Mouse (Mus musculus) neural tube, embryonic 10.5 days (tissue): ENCODE measurements around the gene Speg.

ENCODE experiments used
- DNase-seq: peaks from one replicate; pipeline ENCODE4 v3.0.0-alpha.2; 2017; ENCODE audit warnings: low spot score; ENCODE audit errors: extremely low spot score

The Speg gene

DNA sequence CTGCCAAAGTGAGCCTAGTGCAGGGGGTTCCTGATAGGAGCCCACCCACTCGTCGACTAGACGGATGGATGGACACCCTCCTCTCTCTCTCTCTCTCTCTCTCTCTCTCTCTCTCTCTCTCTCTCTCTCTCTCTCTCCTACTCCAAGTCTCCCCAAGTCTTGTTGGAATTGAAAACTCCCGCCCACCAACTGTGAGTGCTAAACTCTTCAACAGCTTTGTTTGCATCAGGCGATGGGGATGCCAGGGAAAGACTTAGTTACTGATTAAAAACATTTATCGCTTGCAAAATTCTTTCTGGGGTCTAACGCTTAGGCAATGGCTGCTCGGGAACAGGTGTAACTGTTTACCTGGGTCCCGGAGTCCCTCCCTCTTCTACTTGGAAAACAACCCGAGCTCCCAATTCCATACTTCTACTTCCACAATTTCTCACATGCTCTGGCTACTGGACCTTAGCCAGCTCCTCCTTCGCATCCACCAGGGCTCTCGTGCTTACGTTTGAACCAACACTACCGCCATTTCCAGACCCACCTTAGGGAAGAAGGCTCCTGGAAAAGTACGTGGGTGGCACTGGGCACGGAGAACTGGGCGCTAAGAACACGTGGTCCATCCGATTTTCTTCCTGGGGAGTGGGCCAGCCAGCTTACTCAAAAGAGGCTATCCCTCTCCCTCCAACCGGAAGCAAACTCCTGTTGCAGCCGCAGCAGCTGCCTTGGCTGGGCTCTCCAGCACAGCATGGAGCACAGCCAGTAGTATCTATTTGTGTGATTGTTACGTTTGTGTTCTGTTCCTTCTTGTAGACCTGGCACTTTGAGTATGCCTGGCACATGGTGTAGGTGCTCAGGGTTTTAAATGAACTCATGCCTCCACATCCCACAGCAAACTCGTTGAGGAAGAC, 83.9 kb downstream of the Speg start:
- no peak for DNase-seq

DNA sequence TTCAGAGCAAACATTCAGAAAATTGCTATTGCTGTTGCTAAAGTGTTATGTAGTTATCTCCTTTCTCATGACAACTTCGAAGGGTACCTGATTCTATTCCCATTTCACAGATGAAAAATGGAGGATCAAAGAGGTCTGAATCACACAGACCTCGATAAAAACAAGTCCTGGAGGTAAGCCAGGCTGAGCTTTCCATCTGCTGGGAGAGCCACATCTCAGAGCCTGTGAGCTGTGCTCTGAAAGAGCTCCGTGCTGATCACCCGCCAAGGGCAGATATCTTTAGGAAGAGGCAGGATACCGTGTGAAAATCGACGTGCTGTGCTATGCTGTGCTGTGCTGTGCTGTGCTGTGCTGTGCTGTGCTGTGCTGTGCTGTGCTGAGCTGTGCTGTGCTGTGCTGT, 85.2 kb downstream of the Speg start:
- no peak for DNase-seq

DNA sequence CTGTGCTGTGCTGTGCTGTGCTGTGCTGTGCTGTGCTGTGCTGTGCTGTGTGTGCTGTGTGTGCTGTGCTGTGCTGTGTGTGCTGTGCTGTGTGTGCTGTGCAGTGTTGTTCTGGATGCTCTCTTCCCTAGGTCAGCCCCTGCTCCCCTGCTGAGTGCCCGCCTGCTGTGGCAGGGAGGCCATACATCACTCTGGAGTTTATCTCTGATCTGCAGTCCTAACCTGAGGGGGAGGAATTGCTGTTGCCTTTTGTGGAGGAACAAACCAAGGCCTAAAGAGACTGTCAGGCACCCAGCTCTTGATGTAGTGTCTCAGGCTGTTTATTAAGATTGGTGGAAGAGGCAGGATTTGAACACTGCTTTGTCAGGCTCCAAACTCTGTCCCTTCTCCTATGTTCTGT, 87.5 kb downstream of the Speg start:
- no peak for DNase-seq

DNA sequence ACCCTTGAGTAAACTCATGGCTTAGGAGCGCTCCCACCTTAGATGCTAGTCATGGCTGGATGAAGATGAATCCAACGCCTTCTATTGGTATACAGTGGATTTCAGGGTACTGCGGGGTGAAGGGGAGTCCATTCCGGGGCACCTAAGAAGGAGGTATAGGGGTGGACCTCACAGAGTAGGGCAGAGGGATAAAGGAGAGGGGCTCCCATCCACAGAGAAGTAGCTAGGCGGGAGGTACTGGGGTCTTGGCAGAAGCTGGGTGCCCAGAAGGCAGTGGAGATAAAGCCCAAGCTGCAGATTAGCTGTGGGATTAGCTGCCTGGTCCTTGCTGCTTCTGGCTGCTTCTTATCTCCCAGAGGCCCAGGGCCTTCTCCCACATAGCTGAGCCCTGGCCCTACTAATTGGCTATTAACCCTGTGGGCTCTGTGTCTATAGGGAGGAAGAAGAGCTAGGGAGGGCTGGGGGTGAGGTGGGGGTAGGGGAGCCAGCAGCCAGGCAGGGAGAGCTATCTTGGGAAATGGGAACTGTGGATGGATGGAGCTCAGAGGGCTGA, 88.6 kb downstream of the Speg start:
- no peak for DNase-seq

DNA sequence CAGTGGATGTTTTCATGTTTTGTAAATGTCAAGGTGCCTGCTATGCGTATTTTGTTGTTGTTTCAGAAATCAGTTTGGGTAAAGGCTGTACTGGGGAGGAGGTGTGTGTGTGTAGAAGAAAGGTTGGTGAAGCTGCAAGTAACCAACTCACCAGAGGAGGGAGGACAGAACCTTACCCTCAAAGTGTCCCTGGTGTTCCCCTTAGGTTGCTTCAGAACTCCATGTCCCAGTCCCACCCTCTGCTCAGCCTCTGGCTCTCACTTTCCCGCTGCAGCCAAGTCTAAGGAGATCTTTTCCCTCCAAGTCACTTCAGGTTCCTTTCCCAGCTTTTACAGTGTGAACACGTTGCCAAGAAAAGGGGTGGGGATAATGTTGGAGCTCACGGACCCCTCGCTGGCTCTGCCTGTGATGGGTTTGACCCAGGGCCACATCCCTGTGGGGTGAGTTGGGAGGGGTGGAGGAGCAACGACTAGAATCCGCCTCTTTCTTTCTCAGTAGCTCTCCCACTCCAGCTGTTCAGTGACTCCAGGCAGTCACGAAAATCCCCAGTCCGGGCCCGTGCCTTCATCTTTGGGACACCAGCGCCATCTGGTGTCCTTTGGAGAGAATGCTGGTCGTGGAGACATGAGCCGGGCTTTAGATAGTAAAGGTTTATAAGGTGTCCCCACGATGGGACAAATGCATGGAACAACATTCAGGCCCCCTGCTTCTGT, 92.3 kb downstream of the Speg start:
- peak; percentile 90 for DNase-seq

DNA sequence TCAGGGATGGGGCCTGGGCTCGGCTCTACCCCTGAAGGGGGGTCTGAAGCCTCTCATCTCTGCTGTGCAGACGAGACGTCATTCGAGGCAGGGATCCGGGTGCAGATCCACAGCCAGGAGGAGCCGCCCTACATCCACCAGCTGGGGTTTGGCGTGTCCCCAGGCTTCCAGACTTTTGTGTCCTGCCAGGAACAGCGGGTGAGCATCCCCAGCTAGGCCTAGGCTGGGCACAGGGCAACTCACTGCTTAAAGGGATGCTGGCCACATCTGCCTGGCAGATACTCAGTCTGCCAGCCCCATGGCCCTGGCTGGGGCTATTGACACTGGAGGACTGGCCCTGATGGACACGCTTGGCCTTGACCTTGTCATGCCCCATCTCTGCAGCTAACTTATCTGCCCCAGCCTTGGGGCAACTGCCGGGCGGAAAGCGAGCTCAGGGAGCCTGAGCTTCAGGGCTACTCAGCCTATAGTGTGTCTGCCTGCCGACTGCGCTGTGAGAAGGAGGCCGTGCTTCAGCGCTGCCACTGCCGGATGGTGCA, 94.3 kb downstream of the Speg start:
- DNase-seq, result no peak

DNA sequence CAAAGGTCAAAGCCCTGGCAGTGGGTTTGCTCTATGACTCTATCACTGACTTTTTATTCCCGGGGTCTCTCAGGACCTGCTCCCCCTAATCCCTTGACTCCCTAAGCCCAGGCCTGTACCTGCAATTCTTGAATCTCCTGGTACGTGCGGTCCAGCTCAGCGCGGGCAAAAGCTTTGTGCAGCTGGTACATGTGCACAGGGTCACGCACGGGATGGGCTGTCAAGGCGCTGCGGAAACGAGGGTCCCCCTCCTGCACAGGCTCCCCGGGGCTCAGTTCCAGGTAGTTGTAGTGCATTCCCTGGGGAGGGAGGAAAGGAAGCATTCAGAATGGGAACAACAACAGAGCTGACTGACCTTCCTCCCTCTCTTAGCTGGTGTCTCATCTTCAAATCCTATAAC, 101.3 kb downstream of the Speg start:
- DNase-seq, result no peak

DNA sequence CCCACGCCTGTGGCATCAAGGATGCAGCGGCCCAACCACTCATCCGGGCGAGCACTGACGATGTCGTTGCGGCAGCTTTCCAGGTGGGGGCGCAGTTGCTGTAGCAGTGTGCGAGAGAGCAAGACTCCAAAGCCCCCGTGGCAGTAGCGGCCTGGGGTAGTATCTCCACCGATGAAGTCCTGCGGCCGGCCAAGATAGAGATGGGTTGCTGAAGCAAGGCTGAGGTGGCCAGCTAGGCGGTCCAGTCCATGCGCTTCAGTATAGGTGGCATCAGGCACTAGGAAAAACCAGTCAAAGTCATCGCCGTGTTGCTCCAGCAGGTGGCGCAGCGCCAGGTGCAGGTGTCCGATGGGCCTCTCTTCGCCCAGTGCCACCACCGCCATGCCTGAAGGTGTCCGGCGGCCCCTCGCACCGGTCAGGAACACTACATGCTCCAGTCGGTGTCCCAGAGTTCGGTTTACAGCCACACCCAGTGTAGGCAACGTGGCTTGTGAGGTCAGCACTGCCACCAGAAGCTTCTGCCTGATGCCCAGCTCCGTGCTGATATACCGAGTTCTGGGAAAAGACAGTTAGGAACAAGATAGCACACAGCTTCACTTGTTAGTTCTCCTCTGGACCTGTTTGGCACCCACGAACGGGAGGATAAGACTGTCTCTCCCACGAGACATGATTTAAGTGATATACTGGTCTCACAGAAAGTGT, 102.3 kb downstream of the Speg start:
- peak; percentile 89 for DNase-seq

DNA sequence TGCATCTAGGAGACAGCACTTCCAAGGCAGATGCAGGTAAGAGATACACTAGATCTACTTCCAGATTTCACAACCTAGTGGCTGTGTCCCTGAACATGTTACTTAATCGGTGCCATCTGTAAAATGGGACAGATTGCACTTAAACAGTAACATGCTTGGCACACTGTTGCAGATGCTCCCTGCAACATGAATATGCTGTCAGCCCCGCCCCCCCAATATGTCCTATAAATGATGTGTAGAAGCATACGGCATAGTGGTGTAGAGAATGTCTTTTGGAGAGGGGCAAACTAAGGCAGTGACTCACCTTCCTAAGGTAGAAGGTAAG, 102.8 kb downstream of the Speg start:
- DNase-seq, result no peak

DNA sequence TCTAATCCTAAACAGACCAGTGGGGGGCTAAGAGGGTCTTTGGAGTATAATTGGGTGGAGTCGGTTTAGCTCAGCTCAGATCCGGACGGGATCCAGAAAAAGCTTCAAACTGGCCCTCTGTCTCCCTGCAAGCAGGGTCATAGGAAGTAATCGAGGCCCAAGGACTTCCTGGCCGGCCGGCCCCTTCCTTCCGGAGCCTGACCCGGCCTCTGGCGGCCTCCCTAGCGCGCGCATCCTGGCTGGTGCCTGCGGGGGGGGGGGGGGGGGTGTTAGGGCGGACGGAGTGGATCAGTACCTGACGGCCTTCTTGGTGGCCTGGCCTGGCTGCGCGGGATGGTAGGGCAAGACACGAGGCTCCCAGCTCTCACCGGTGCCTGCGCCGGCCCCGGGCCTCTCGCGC, 103.4 kb downstream of the Speg start:
- no peak for DNase-seq

DNA sequence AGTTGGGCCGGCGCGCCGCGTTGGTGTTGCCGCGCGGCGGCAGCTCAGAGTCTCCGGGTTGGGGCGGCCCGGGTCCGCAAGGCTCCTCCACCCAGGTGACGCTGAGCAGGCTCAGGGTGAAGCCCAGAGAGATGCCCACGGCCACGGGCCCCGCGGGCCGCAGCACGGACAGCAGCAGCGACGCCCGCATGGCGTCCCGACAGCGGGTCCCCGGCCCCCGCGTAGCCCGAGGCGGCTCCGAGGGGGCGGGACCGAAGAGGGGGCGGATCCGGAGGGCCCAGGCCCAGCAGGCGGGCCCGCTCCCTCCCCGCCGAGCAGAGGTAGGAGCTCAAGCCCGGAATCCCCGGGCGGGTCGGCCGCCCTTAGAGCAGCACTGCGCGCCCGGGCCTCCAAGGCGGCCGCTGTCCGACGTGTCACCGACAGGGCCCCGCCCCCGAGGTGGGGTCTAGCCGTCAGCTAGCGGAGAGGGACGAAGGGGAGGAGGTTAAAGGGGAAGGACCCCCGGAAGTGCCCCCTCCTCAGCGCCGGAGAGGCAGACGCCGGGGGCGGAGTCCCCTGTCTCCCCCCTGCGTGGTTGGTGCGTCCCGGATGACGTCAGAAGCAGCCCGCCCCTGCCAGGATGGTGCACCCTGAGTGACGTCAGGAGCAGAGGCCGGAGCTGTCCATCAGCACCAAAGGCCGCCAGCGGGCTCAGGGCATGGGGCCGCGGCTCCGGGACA, 104.0 kb downstream of the Speg start, which contains the start of the genes Chpf and Tmem198:
Gene Chpf, minus strand, starts transcription at position 392 of the 719 bp plus-strand sequence.
Gene Tmem198, plus strand, starts transcription at position 617 of the 719 bp plus-strand sequence.
- DNase-seq, result peak; percentile 100

DNA sequence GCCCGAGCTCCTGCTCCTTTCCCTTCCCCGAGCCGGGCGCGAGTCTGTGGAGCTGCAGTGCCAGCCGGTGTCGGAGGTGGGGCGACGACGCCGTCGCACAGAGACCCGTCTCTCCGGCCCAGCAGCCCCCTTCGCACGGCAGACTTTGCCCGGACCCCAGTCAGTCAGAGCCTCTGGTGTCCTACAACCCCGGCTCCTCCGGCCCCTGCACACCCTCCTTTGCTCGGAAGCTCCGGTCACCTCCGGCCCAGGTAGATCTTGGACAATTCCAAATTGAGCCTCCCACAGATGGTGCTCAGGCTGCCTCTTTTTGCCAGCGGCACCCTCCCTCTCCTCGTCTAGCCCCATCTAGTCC, 104.5 kb downstream of the Speg start:
- DNase-seq, result no peak

DNA sequence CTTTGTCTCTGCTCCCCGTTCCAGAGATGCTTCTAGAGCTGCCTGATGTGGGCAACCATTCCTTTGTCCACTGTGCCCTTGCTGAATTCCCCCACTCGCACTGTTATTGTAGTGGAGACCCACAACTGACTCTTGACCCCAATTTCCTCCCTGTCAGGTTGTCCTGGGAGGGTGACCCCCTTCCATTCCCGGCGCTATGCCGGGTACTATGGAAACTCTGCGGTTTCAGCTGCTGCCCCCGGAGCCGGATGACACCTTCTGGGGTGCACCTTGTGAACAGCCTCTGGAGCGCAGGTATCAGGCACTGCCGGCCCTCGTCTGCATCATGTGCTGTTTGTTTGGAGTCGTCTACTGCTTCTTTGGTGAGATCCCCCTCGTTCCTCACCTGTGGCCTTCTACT, 104.9 kb downstream of the Speg start:
- DNase-seq, result no peak

DNA sequence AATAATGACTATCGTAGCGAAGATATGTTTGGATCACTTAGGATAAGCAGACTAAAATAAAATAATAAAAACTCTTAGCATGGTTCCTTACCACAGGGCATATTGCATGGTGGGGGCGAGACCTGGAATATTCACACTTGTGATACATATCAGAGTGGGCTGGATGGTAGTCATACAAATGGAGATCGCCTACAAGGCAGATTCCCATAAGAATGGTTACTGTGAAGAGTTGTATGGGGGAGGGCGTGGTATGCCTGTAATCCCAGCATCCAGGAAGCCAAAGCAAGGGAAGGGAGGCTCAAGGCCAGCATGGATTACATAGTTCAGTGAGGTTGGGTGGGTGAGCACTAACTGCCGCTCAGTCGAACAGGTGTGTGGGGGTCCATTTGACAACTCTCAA, 105.6 kb downstream of the Speg start:
- no peak for DNase-seq
